Mouse (Mus musculus): Measurements from ENCODE around the gene Atp5k.

GRCm38 (mm10) chr5:108403453-108403852 lies 30.8 kb downstream of the Atp5k start:
- TF ChIP-seq GATA1 (IDR thresholded peaks at IDR 0.05; ENCODE audit: borderline replicate concordance, low read length) (no peak), FLI1 (IDR thresholded peaks at IDR 0.05; ENCODE audit: low read length) (no peak)

All from megakaryocyte, embryonic 14.5 days (primary cell).